Mouse (Mus musculus) layer of hippocampus, adult 2 months (tissue): ENCODE data around the gene Ms4a4a. TPM values are rescaled to one million over a fixed set of nuclear protein-coding genes. Genes with fewer than 3 reads are reported as not detected.

ENCODE experiments used
- DNase-seq, 2 experiments: peaks; one replicate each; pipeline ENCODE4 v3.0.0; 2022; ENCODE audit warnings: low spot score in 2 of 2
- H3K27ac ChIP-seq: fragments of 200-600 bp; 2 replicates; pipeline ENCODE4 v1.8.1; 2022
- H3K4me3 ChIP-seq: fragments of 200-600 bp; 2 replicates; pipeline ENCODE4 v1.8.1; 2022; ENCODE audit warnings: mild to moderate bottlenecking
- CTCF ChIP-seq: fragments of 200-600 bp; conservative IDR thresholded peaks from 2 replicates; pipeline ENCODE4 v1.8.1; 2022; ENCODE audit warnings: antibody characterized with exemption, mild to moderate bottlenecking, moderate library complexity
- long read RNA-seq, 2 experiments: library from polyadenylated mRNA; stranded (forward); transcript quantifications; one replicate each; pipeline ENCODE4 v2.0.0; 2021; ENCODE audit warnings: borderline mapping rate in 2 of 2
- total RNA-seq, 2 experiments: library from RNA; stranded (reverse); gene quantifications; 2 replicates each; pipeline ENCODE4 v1.2.3; 2021

Gene Ms4a4a
- total RNA-seq = 1 to 10 TPM in 1 of 2 experiments, not detected in 1; 1.5 TPM
- long read RNA-seq, experiment 1 = 0 reads
- long read RNA-seq, experiment 2, partial matches to known transcripts = 0 of 1 reads
- long read RNA-seq, experiment 2, other reads (novel, unspliced or antisense) = 1 of 1 reads

DNA sequence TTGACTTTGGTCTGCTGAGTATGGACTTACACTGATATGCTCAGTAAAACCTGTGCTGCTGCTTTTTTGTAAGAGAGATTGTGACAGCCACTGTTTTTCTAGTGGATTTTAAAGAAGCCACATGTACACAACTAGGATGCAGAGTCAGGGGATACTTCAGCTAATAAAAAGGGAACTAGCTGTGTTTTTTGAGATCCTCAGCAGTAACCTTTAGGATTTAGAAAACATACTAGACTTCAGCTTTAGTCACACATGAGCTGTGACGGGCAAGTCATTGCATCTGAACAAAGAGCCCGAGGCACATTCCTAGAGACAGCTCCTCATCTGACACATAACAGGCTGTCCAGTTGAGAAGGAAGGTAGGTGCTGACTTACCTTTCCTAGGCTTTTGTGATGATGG, at the start of gene Ms4a4a:
Gene Ms4a4a (plus strand): TSS at position 251 of the 400 bp plus-strand sequence.
- no peak for DNase-seq
- no peak for TF ChIP-seq CTCF
- no peak within 1 kb of the TSS for H3K4me3 ChIP-seq
- H3K27ac ChIP-seq = no peak within 1 kb of the TSS

- no peak for DNase-seq
- no peak for TF ChIP-seq CTCF
- Histone ChIP-seq H3K27ac (no peak within 1 kb of the TSS), H3K4me3 (no peak within 1 kb of the TSS)
These were observed 39.4 kb upstream of the Ms4a4a start, which contains the start of gene Ms4a7 for GRCm38 (mm10) chr19:11335932-11336331. TSS of gene Ms4a7 (minus strand) at chr19:11336146.

DNA sequence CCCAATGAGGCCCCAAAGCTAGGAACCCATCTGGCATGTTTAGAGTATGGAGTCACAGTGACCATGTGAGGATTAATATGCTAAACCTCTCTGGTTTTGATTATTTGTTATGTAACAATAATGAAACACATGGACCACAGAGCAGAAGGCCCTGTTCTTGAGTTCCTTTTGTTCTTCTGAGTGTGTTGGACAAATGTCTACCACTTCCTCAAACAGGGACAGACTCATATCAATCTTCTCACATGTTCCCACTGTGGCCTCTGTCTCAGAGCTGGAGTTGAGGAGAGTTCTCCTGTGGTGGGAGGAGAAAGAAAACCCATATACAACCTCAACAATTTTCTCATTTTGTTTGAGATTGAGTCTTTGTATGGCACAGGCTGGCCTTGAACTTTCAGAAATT, 32.2 kb upstream of the Ms4a4a start:
- TF ChIP-seq CTCF = no peak
- no peak for DNase-seq
- Histone ChIP-seq H3K27ac (no peak overlapping the region), H3K4me3 (no peak overlapping the region)

DNA sequence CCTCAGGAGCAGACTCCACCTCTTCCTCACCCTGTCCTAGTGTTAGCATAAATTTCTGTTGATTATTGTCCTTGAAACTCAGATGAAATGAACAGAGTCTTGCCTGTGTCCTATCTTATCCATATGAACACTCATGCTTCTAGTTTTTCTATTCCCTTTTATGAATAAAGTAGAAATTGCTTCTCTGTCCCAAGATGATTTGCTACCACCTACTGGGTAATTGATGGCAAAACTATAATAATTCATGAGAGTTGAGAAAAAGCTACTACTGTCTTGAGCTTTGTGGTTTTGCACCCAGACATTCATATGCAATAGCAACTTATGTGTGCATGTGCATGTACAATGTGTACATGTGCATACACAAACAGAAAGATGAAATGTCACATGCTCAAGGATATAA, 31.3 kb upstream of the Ms4a4a start:
- H3K27ac ChIP-seq = no peak overlapping the region
- DNase-seq = no peak
- peak; percentile 53 for TF ChIP-seq CTCF
- H3K4me3 ChIP-seq = no peak overlapping the region

DNA sequence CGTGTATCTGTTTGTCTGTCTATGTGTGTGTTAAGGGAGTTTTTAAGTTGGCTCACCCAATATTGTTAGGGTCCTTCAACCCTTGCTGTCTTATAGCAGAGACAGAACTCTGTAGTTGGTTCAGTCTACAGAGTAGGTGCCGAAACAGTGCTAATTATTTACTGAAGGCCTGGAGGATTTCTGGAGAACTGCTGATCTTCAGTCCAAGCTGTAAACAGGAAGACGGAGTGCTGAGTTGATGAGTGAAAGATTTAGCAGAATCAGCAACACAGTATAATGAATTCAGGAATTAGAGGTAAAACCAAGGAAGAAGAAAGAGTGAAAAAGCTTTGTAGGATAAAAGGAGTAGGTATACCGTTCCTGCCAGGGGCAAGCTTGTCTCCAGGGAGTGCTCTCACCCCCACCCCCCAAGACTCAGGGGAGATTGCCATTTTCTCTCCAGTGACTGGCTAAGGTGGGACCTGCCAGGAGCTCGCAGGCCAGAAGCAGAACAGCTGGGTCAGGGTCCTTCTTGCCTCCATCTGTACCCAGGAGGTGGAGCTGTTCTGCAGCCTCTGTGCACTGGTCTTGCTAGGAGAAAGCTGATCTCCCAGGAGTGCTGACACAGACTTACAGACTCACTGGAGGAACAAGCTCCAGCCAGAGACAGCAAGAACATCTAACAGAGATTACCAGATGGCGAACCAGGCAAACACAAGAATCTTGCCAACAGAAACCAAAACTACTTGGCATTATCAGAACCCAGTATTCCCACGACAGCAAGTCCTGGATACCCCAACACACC, 25.4 kb upstream of the Ms4a4a start:
- peak; percentile 19 to 34 for DNase-seq
- Histone ChIP-seq H3K27ac (no peak overlapping the region), H3K4me3 (no peak overlapping the region)
- TF ChIP-seq CTCF = peak; percentile 37

GRCm38 (mm10) chr19:11351878-11352277, 23.4 kb upstream of the Ms4a4a start:
- peak; percentile 74 for TF ChIP-seq CTCF
- peak in 1 of 2 experiments; percentile 4 for DNase-seq
- Histone ChIP-seq H3K27ac (no peak overlapping the region), H3K4me3 (no peak overlapping the region)

DNA sequence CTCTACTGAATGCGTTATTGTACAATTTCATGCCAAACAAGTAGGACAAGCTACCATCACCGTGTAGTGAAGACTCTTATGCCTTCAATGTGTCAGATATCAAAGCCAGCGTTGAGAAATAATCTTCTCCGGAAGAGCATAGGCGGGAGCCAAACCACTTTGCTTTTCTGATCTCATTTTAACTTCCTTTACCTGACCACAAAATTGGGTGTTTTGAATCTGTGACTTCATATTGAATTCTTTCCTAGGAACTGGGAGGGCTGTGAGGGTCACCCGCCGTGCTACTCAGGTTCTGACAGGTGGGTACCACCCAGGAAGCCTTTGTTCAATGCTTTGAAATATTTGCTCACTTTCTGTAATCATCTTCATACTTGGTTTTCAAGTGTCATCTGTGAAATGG, 19.6 kb upstream of the Ms4a4a start:
- no peak for DNase-seq
- Histone ChIP-seq H3K4me3 (no peak overlapping the region), H3K27ac (no peak overlapping the region)
- no peak for TF ChIP-seq CTCF

GRCm38 (mm10) chr19:11360106-11360505, 15.2 kb upstream of the Ms4a4a start:
- peak in 1 of 2 experiments; percentile 36 for DNase-seq
- TF ChIP-seq CTCF = peak; percentile 75

GRCm38 (mm10) chr19:11362002-11362401, 13.3 kb upstream of the Ms4a4a start:
- DNase-seq = no peak
- no peak overlapping the region for H3K4me3 ChIP-seq
- no peak for TF ChIP-seq CTCF
- H3K27ac ChIP-seq = no peak overlapping the region

More at GRCm38 (mm10) chr19:11360106-11360505, 15.2 kb upstream of the Ms4a4a start:
- Histone ChIP-seq H3K27ac (no peak overlapping the region), H3K4me3 (no peak overlapping the region)

GRCm38 (mm10) chr19:11368310-11368709, 7.0 kb upstream of the Ms4a4a start:
- TF ChIP-seq CTCF = no peak
- DNase-seq = no peak
- H3K4me3 ChIP-seq = no peak overlapping the region
- H3K27ac ChIP-seq = no peak overlapping the region

DNA sequence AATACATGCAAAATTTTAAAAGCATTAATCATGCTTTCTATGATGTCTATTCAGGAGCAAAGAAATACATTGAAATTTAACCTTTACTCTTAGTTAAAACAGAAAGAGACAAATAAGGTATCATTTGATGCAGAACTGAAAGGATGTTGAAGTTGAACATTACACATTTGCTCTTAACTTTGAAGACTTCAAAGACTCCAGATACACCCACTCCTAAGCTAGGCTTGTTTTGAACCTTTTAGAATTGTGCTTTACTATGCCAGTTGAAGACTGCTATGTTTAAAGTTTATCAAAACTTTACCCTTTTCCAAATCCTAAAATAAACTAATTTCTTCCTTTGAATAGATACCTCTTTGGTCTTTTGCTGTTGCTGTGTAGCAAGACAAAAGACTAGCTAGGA, 4.1 kb upstream of the Ms4a4a start:
- Histone ChIP-seq H3K4me3 (no peak overlapping the region), H3K27ac (no peak overlapping the region)
- DNase-seq = no peak
- no peak for TF ChIP-seq CTCF

DNA sequence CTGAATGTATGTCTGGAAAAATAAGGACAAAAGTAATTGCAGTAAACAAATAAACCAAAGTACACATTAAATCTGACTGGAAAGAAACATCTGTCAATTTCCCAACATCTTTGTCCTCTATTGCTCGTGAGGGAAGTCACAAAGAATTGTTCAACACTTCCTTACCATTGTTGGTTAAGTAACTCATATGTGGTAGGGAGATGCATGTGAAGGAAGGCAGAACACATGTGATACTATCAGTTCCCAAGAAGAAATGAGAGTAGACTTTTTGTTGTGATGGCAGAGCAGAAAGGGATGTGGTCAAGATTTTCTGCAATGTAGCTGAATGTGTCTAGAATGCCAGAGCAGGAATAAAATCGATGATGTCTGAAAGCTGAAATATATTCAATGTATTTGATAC, 1.1 kb downstream of the Ms4a4a start:
- no peak for DNase-seq
- Histone ChIP-seq H3K4me3 (no peak overlapping the region), H3K27ac (no peak overlapping the region)
- no peak for TF ChIP-seq CTCF

DNA sequence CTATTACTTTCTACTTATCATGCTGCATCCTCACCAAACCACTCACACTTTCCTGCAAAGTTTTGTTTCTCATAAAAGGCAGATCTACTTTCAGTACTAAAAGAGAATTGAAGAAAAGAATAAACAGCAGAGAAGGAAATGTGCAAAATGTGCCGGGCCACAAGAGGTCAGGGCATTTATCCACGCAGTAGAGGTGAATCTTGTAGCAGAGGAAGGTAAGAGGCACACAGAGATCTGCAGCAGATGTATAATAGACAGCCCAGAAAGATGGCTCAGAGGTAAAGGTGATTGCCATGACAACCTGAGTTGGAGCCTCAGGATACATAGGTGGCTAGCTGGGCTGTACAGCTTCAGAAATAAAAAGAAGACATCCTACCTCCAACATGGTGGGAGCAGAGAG, 11.8 kb downstream of the Ms4a4a start:
- DNase-seq = no peak
- TF ChIP-seq CTCF = no peak
- no peak overlapping the region for H3K4me3 ChIP-seq
- no peak overlapping the region for H3K27ac ChIP-seq

GRCm38 (mm10) chr19:11387685-11388084, 12.4 kb downstream of the Ms4a4a start:
- Histone ChIP-seq H3K4me3 (no peak overlapping the region), H3K27ac (no peak overlapping the region)
- TF ChIP-seq CTCF = no peak
- no peak for DNase-seq
